In genomic region chr4:41463051-41463738, GRCm38 (mm10) we compare ENCODE assay signal across 9 mouse cellular contexts. TPM values are rescaled to one million over a fixed set of nuclear protein-coding genes. Genes with fewer than 3 reads are reported as not detected.
DNase-seq lines count a peak whose midpoint lies in the region; ATAC-seq and TF ChIP-seq lines count a peak whose summit lies in the region.
"Not testable (repeated sequence)": the region's sequence is repeated elsewhere in the genome, so short reads cannot be mapped to it uniquely, and the experiment has no call there.
"Had no signal": no experiment of that assay in that cellular context is flagged by ENCODE, and none has a peak within 500 bp of the region (broad histone marks: within the 10 kb centered on the region; RNA-seq: fewer than 3 reads in every experiment).

No protein-coding gene starts in this region.

- not testable (repeated sequence) for TF ChIP-seq RAD21 in MEL (IDR thresholded peaks at IDR 0.05; ENCODE audit: low read depth, low read length)

- TF ChIP-seq CTCF in MEL (IDR thresholded peaks at IDR 0.05 in 2 of 3, conservative IDR thresholded peaks at IDR 0.05 in 1 of 3; ENCODE audit: control insufficient read depth in 1 of 3, insufficient read depth in 1 of 3, low read depth in 2 of 3, low read length in 3 of 3, poor library complexity in 1 of 3, severe bottlenecking in 1 of 3), result not testable (repeated sequence)

- not testable (repeated sequence) for H3K36me3 ChIP-seq in MEL (ENCODE audit: control insufficient read depth in 1 of 2, insufficient read depth in 2 of 2, low read length in 2 of 2); heart, embryonic 16.5 days (ENCODE audit: control insufficient read depth, insufficient read depth); intestine, embryonic 16.5 days (ENCODE audit: control insufficient read depth, insufficient read depth, low read length); midbrain, embryonic 12.5 days; splenic B cell, adult 2 months (ENCODE audit: control insufficient read depth, insufficient read depth, low read length, poor library complexity, severe bottlenecking)
- H3K36me3 ChIP-seq in forebrain, embryonic 10.5 days (replicated peaks), result peaks cover 38% of the 10 kb centered on the region
- peaks cover 26% of the 10 kb centered on the region for H3K36me3 ChIP-seq in liver, embryonic 12.5 days

- not testable (repeated sequence) for H3K27me3 ChIP-seq in MEL (ENCODE audit: control insufficient read depth in 1 of 2, insufficient read depth in 2 of 2, low read length in 2 of 2); forebrain, embryonic 10.5 days (ENCODE audit: poor library complexity, severe bottlenecking); heart, embryonic 16.5 days (ENCODE audit: control insufficient read depth, insufficient read depth, low read length); intestine, embryonic 16.5 days (replicated peaks; ENCODE audit: control insufficient read depth, insufficient read depth, low read length); liver, embryonic 12.5 days (replicated peaks); midbrain, embryonic 12.5 days; splenic B cell, adult 2 months (ENCODE audit: control insufficient read depth, insufficient read depth, low read length, poor library complexity, severe bottlenecking)

- H3K79me2 ChIP-seq in MEL (ENCODE audit: control insufficient read depth, insufficient read depth, low read length, poor library complexity), result peaks cover 26% of the 10 kb centered on the region

- 0 out of 4 replicates have a peak, but pooled peaks of 1 of the 2 experiments have one; percentile 21 for TF ChIP-seq POLR2A in MEL (IDR thresholded peaks at IDR 0.05; ENCODE audit: control insufficient read depth in 1 of 2, insufficient read depth in 1 of 2, low read depth in 1 of 2, low read length in 2 of 2, poor library complexity in 1 of 2)

- peak; percentile 65 for DNase-seq in MEL (ENCODE audit: low read depth, low spot score)
- not testable (repeated sequence) for DNase-seq in forebrain, embryonic 10.5 days (ENCODE audit: extremely low spot score, low spot score)
- DNase-seq in splenic B cell, adult 2 months (ENCODE audit: low read depth, low spot score), result peak; percentile 3

- WGBS in forebrain, embryonic 10.5 days, result 68% methylated on average over 3 of the region's 3 CpGs
- 45% methylated on average over 3 of the region's 3 CpGs for WGBS in heart, embryonic 16.5 days
- WGBS in intestine, embryonic 16.5 days, result 57% methylated on average over 3 of the region's 3 CpGs
- WGBS in liver, embryonic 12.5 days (ENCODE audit: insufficient replicate concordance), result 12% methylated on average over 3 of the region's 3 CpGs
- WGBS in midbrain, embryonic 12.5 days, result 75% methylated on average over 3 of the region's 3 CpGs

- H3K27ac ChIP-seq in MEL (ENCODE audit: control insufficient read depth, low read depth, low read length), result peak overlapping the region; percentile 89
- not testable (repeated sequence) for H3K27ac ChIP-seq in forebrain, embryonic 10.5 days; heart, embryonic 16.5 days (ENCODE audit: low read length); intestine, embryonic 16.5 days (ENCODE audit: low read length); midbrain, embryonic 12.5 days (replicated peaks)
- H3K27ac ChIP-seq in liver, embryonic 12.5 days, result peak overlapping the region; percentile 90

- not testable (repeated sequence) for TF ChIP-seq EP300 in MEL (IDR thresholded peaks at IDR 0.05; ENCODE audit: low read depth in 1 of 2, low read length in 2 of 2)

- H3K4me1 ChIP-seq in MEL (ENCODE audit: control insufficient read depth in 1 of 2, insufficient read depth in 2 of 2, low read length in 2 of 2); intestine, embryonic 16.5 days (ENCODE audit: control insufficient read depth, insufficient read depth, low read length): not testable (repeated sequence)
- peaks cover 20% of the 10 kb centered on the region for H3K4me1 ChIP-seq in forebrain, embryonic 10.5 days
- H3K4me1 ChIP-seq in heart, embryonic 16.5 days (ENCODE audit: control insufficient read depth, insufficient read depth, low read length), result peaks cover 11% of the 10 kb centered on the region
- peaks cover 30% of the 10 kb centered on the region for H3K4me1 ChIP-seq in liver, embryonic 12.5 days
- peaks cover 22% of the 10 kb centered on the region for H3K4me1 ChIP-seq in midbrain, embryonic 12.5 days

- H3K4me3 ChIP-seq in MEL (ENCODE audit: control insufficient read depth in 1 of 2, insufficient read depth in 1 of 2, low read depth in 2 of 2, low read length in 2 of 2), result peak overlapping the region; percentile 78 to 94
- peak overlapping the region; percentile 82 for H3K4me3 ChIP-seq in forebrain, embryonic 10.5 days
- peak overlapping the region; percentile 86 for H3K4me3 ChIP-seq in heart, embryonic 16.5 days (ENCODE audit: low read length)
- H3K4me3 ChIP-seq in intestine, embryonic 16.5 days (ENCODE audit: low read length), result peak overlapping the region; percentile 80
- H3K4me3 ChIP-seq in liver, embryonic 12.5 days, result peak overlapping the region; percentile 86
- H3K4me3 ChIP-seq in midbrain, embryonic 12.5 days, result peak overlapping the region; percentile 65

- ATAC-seq in heart, embryonic 16.5 days (replicated peaks; ENCODE audit: extremely low read depth, insufficient read depth, low FRiP score); intestine, embryonic 16.5 days; liver, embryonic 12.5 days; midbrain, embryonic 12.5 days (ENCODE audit: low FRiP score, low read depth): not testable (repeated sequence)

- peak overlapping the region; percentile 80 for H3K4me2 ChIP-seq in heart, embryonic 16.5 days (ENCODE audit: low read depth, low read length)
- peak overlapping the region; percentile 58 for H3K4me2 ChIP-seq in intestine, embryonic 16.5 days (ENCODE audit: low read depth, low read length)
- H3K4me2 ChIP-seq in liver, embryonic 12.5 days, result peak overlapping the region; percentile 79
- peak overlapping the region; percentile 73 for H3K4me2 ChIP-seq in midbrain, embryonic 12.5 days (replicated peaks)

- not testable (repeated sequence) for H3K9me3 ChIP-seq in MEL (replicated peaks; ENCODE audit: insufficient read depth, low read length); heart, embryonic 16.5 days (replicated peaks; ENCODE audit: control insufficient read depth, low read length); intestine, embryonic 16.5 days (ENCODE audit: control insufficient read depth, low read length); liver, embryonic 12.5 days (replicated peaks); midbrain, embryonic 12.5 days
- H3K9me3 ChIP-seq in forebrain, embryonic 10.5 days, result peaks cover 15% of the 10 kb centered on the region; the same call in 1 of the 2 replicates

- H3K9ac ChIP-seq in MEL (ENCODE audit: control insufficient read depth, low read depth, low read length, poor library complexity, severe bottlenecking), result peak overlapping the region; percentile 82
- H3K9ac ChIP-seq in heart, embryonic 16.5 days (ENCODE audit: low read length), result not testable (repeated sequence)
- H3K9ac ChIP-seq in intestine, embryonic 16.5 days (ENCODE audit: low read depth, low read length), result 0 out of 2 replicates have a peak overlapping the region, but pooled peaks have one; percentile 71
- H3K9ac ChIP-seq in liver, embryonic 12.5 days, result peak overlapping the region; percentile 85
- H3K9ac ChIP-seq in midbrain, embryonic 12.5 days (replicated peaks), result peak overlapping the region; percentile 77; the same call in 1 of the 2 replicates

RNA-seq across cellular contexts. Expression of gene Kif24, which starts 1.5 kb away (rescaled TPM):
- total RNA-seq in MEL (2012; rRNA removed), result 11.6 and 11.7 TPM in 2 replicates
- polyA plus RNA-seq in MEL (2012; ENCODE audit: insufficient read depth in 1 of 2, insufficient read length in 2 of 2, low read depth in 1 of 2, low replicate concordance in 2 of 2, missing spikeins in 1 of 2), result 10 to 100 TPM in 1 of 2 experiments, not detected in 1; 13.2 TPM
- 16.2 and 17.7 TPM in 2 replicates for polyA plus RNA-seq in forebrain, embryonic 10.5 days (2016; fragmentation: Nextera tagmentation; extraction: Ambion mirVana)
- polyA plus RNA-seq in heart, embryonic 16.5 days (2015; fragmentation: Nextera tagmentation; extraction: Ambion mirVana), result 3.4 and 4.8 TPM in 2 replicates
- polyA plus RNA-seq in intestine, embryonic 16.5 days (2015; fragmentation: Nextera tagmentation; extraction: Ambion mirVana), result 4.0 TPM in 2 replicates
- 9.0 and 9.5 TPM in 2 replicates for polyA plus RNA-seq in liver, embryonic 12.5 days (2016; fragmentation: Nextera tagmentation; extraction: Ambion mirVana)
- polyA plus RNA-seq in midbrain, embryonic 12.5 days (2016; fragmentation: Nextera tagmentation; extraction: Ambion mirVana), result 11.9 and 12.6 TPM in 2 replicates

RNA-seq across cellular contexts. Expression of gene Nudt2, which starts 1.8 kb away (rescaled TPM):
- 19.2 and 20.9 TPM in 2 replicates for total RNA-seq in MEL (2012; rRNA removed)
- polyA plus RNA-seq in MEL (2012; ENCODE audit: insufficient read depth in 1 of 2, insufficient read length in 2 of 2, low read depth in 1 of 2, low replicate concordance in 2 of 2, missing spikeins in 1 of 2), result 10 to 100 TPM in 1 of 2 experiments, not detected in 1; 25.3 TPM
- 65.4 and 67.8 TPM in 2 replicates for polyA plus RNA-seq in forebrain, embryonic 10.5 days (2016; fragmentation: Nextera tagmentation; extraction: Ambion mirVana)
- polyA plus RNA-seq in heart, embryonic 16.5 days (2015; fragmentation: Nextera tagmentation; extraction: Ambion mirVana), result 41.6 and 41.7 TPM in 2 replicates
- polyA plus RNA-seq in intestine, embryonic 16.5 days (2015; fragmentation: Nextera tagmentation; extraction: Ambion mirVana), result 62.5 and 70.3 TPM in 2 replicates
- 30.9 and 31.7 TPM in 2 replicates for polyA plus RNA-seq in liver, embryonic 12.5 days (2016; fragmentation: Nextera tagmentation; extraction: Ambion mirVana)
- 56.9 and 63.5 TPM in 2 replicates for polyA plus RNA-seq in midbrain, embryonic 12.5 days (2016; fragmentation: Nextera tagmentation; extraction: Ambion mirVana)

RNA-seq across cellular contexts. Expression of gene AI464131, which starts 39.7 kb away (rescaled TPM):
- total RNA-seq in MEL (2012; rRNA removed), result 1.2 and 1.5 TPM in 2 replicates
- polyA plus RNA-seq in MEL (2012; ENCODE audit: insufficient read depth in 1 of 2, insufficient read length in 2 of 2, low read depth in 1 of 2, low replicate concordance in 2 of 2, missing spikeins in 1 of 2), result 1 to 10 TPM in 1 of 2 experiments, not detected in 1; 2.2 TPM
- 6.3 and 7.1 TPM in 2 replicates for polyA plus RNA-seq in forebrain, embryonic 10.5 days (2016; fragmentation: Nextera tagmentation; extraction: Ambion mirVana)
- polyA plus RNA-seq in heart, embryonic 16.5 days (2015; fragmentation: Nextera tagmentation; extraction: Ambion mirVana), result 3.2 and 3.4 TPM in 2 replicates
- 12.7 and 15.3 TPM in 2 replicates for polyA plus RNA-seq in intestine, embryonic 16.5 days (2015; fragmentation: Nextera tagmentation; extraction: Ambion mirVana)
- polyA plus RNA-seq in liver, embryonic 12.5 days (2016; fragmentation: Nextera tagmentation; extraction: Ambion mirVana), result 0.57 and 0.98 TPM in 2 replicates
- 8.5 and 8.7 TPM in 2 replicates for polyA plus RNA-seq in midbrain, embryonic 12.5 days (2016; fragmentation: Nextera tagmentation; extraction: Ambion mirVana)

RNA-seq across cellular contexts. Expression of gene 1110017D15Rik, which starts 53.9 kb away (rescaled TPM):
- total RNA-seq in MEL (2012; rRNA removed), result not detected in 2 replicates
- polyA plus RNA-seq in MEL (2012; ENCODE audit: insufficient read depth in 1 of 2, insufficient read length in 2 of 2, low read depth in 1 of 2, low replicate concordance in 2 of 2, missing spikeins in 1 of 2), result under 1 TPM in 1 of 2 experiments, not detected in 1; 0.21 TPM
- 3.8 and 6.1 TPM in 2 replicates for polyA plus RNA-seq in forebrain, embryonic 10.5 days (2016; fragmentation: Nextera tagmentation; extraction: Ambion mirVana)
- 1.1 and 1.2 TPM in 2 replicates for polyA plus RNA-seq in heart, embryonic 16.5 days (2015; fragmentation: Nextera tagmentation; extraction: Ambion mirVana)
- 0.21 TPM in 1 of 2 replicates, not detected in the other for polyA plus RNA-seq in intestine, embryonic 16.5 days (2015; fragmentation: Nextera tagmentation; extraction: Ambion mirVana)
- not detected in 2 replicates for polyA plus RNA-seq in liver, embryonic 12.5 days (2016; fragmentation: Nextera tagmentation; extraction: Ambion mirVana)
- 5.0 and 5.5 TPM in 2 replicates for polyA plus RNA-seq in midbrain, embryonic 12.5 days (2016; fragmentation: Nextera tagmentation; extraction: Ambion mirVana)
- total RNA-seq: ES-E14; megakaryocyte, adult 5-6 weeks had no signal
